30 mouse cellular contexts compared by ENCODE assay signal in the genomic region with DNA sequence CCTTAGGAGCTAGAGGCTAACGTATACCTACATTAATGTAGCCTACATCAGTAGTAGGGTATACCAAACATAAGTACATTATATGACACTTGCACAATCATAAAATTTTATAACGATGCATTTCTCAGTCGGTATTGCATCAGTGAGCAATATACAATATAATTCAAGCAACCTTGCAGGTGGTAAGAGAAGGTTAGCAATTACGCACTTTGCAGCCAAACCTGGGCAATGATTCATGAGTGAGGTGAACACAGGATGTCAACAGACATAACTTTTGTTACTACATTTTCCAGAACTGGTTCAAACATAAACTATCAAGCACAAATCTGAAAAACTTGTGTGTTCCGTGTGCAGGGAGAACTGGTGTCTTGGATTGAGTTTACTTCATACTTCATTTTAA.
DNase-seq lines count a peak whose midpoint lies in the region; ATAC-seq and TF ChIP-seq lines count a peak whose summit lies in the region.
"Had no signal": no experiment of that assay in that cellular context is flagged by ENCODE, and none has a peak within 500 bp of the region (broad histone marks: within the 10 kb centered on the region; RNA-seq: fewer than 3 reads in every experiment).

No protein-coding gene starts in this region.

- H3K9me3 ChIP-seq in kidney, embryonic 15.5 days (replicated peaks): no peaks in the 10 kb centered on the region
- H3K9me3 ChIP-seq in intestine, embryonic 16.5 days (ENCODE audit: control insufficient read depth, low read length): no peaks in the 10 kb centered on the region
- H3K9me3 ChIP-seq: embryonic facial prominence, embryonic 12.5 days; embryonic facial prominence, embryonic 15.5 days; forebrain, embryonic 12.5 days; forebrain, embryonic 15.5 days; G1E; heart, embryonic 12.5 days; heart, embryonic 15.5 days; hindbrain, embryonic 10.5 days; hindbrain, embryonic 13.5 days had no signal

- no peaks in the 10 kb centered on the region for H3K27me3 ChIP-seq in kidney, adult 2 months (replicated peaks; ENCODE audit: control insufficient read depth, insufficient read depth, low read length)
- no peaks in the 10 kb centered on the region for H3K27me3 ChIP-seq in kidney, embryonic 15.5 days
- no peaks in the 10 kb centered on the region for H3K27me3 ChIP-seq in intestine, embryonic 16.5 days (replicated peaks; ENCODE audit: control insufficient read depth, insufficient read depth, low read length)
- H3K27me3 ChIP-seq: CH12.LX; embryonic facial prominence, embryonic 12.5 days; embryonic facial prominence, embryonic 15.5 days; forebrain, embryonic 12.5 days; forebrain, embryonic 15.5 days; heart, embryonic 12.5 days; heart, embryonic 15.5 days; hindbrain, embryonic 13.5 days; Patski had no signal

- no peak for ATAC-seq in kidney, embryonic 15.5 days (replicated peaks; ENCODE audit: low FRiP score)
- ATAC-seq in CD4-positive, CD25-positive, alpha-beta regulatory T cell, adult 4 months: peak; percentile 33
- peak; percentile 32 for ATAC-seq in intestine, embryonic 16.5 days
- ATAC-seq: forebrain, embryonic 15.5 days; hindbrain, embryonic 16.5 days; Patski had no signal

- H3K36me3 ChIP-seq in kidney, adult 2 months (ENCODE audit: control insufficient read depth, insufficient read depth, low read length): no peaks in the 10 kb centered on the region
- H3K36me3 ChIP-seq in kidney, embryonic 15.5 days: no peaks in the 10 kb centered on the region
- H3K36me3 ChIP-seq in intestine, embryonic 16.5 days (ENCODE audit: control insufficient read depth, insufficient read depth, low read length): no peaks in the 10 kb centered on the region
- H3K36me3 ChIP-seq: embryonic facial prominence, embryonic 12.5 days; embryonic facial prominence, embryonic 15.5 days; forebrain, embryonic 12.5 days; forebrain, embryonic 15.5 days; G1E; heart, embryonic 12.5 days; heart, embryonic 15.5 days; hindbrain, embryonic 10.5 days; hindbrain, embryonic 13.5 days had no signal

- H3K9ac ChIP-seq in kidney, embryonic 15.5 days: no peak overlapping the region
- no peak overlapping the region for H3K9ac ChIP-seq in intestine, embryonic 16.5 days (ENCODE audit: low read depth, low read length)
- H3K9ac ChIP-seq: embryonic facial prominence, embryonic 12.5 days; embryonic facial prominence, embryonic 15.5 days; forebrain, embryonic 12.5 days; forebrain, embryonic 15.5 days; heart, embryonic 12.5 days; heart, embryonic 15.5 days; hindbrain, embryonic 13.5 days had no signal

- peak; percentile 68 for DNase-seq in kidney, adult 2 months
- peak; percentile 24 to 34 for DNase-seq in kidney, postnatal 36 days
- DNase-seq in kidney, adult 18-20 months: no peak
- no peak for DNase-seq in retina, postnatal 1 day
- no peak for DNase-seq in adrenal gland, adult 18-20 months (ENCODE audit: low spot score in 2 of 2)
- DNase-seq: adrenal gland, adult 2 months; adrenal gland, postnatal 14 days; cerebellum, adult 11 months; cerebellum, adult 2 months; cerebellum, adult 9-11 months; cerebellum, postnatal 25 days; gastrocnemius, postnatal 25 days; heart, adult 18-20 months; heart, postnatal 10 days; heart, postnatal 36 days had no signal

- H3K4me1 ChIP-seq in kidney, adult 2 months (ENCODE audit: control insufficient read depth, insufficient read depth, low read length): peaks cover 6% of the 10 kb centered on the region; the same call in 1 of the 2 replicates
- no peaks in the 10 kb centered on the region for H3K4me1 ChIP-seq in kidney, embryonic 15.5 days
- peaks cover 4% of the 10 kb centered on the region; the same call in 1 of the 2 replicates for H3K4me1 ChIP-seq in intestine, embryonic 16.5 days (ENCODE audit: control insufficient read depth, insufficient read depth, low read length)
- H3K4me1 ChIP-seq: embryonic facial prominence, embryonic 12.5 days; embryonic facial prominence, embryonic 15.5 days; forebrain, embryonic 12.5 days; forebrain, embryonic 15.5 days; heart, embryonic 12.5 days; heart, embryonic 15.5 days; hindbrain, embryonic 10.5 days; hindbrain, embryonic 13.5 days had no signal

- H3K27ac ChIP-seq in kidney, adult 2 months (ENCODE audit: insufficient read depth, low read depth, low read length): no peak overlapping the region
- no peak overlapping the region for H3K27ac ChIP-seq in kidney, embryonic 15.5 days
- H3K27ac ChIP-seq in intestine, embryonic 16.5 days (ENCODE audit: low read length): no peak overlapping the region
- H3K27ac ChIP-seq: embryonic facial prominence, embryonic 12.5 days; embryonic facial prominence, embryonic 15.5 days; forebrain, embryonic 12.5 days; forebrain, embryonic 15.5 days; heart, embryonic 15.5 days; hindbrain, embryonic 10.5 days; hindbrain, embryonic 13.5 days had no signal

- no peak overlapping the region for H3K4me2 ChIP-seq in kidney, embryonic 15.5 days
- no peak overlapping the region for H3K4me2 ChIP-seq in intestine, embryonic 16.5 days (ENCODE audit: low read depth, low read length)
- H3K4me2 ChIP-seq: embryonic facial prominence, embryonic 12.5 days; embryonic facial prominence, embryonic 15.5 days; forebrain, embryonic 12.5 days; forebrain, embryonic 15.5 days; heart, embryonic 12.5 days; heart, embryonic 15.5 days; hindbrain, embryonic 13.5 days had no signal

- no peak for TF ChIP-seq POLR2A in kidney, adult 2 months (IDR thresholded peaks at IDR 0.05; ENCODE audit: low read depth, low read length)

- 60% methylated on average over 5 of the region's 5 CpGs for WGBS in kidney, adult 2 months
- WGBS in kidney, embryonic 15.5 days: 89% methylated on average over 5 of the region's 5 CpGs
- WGBS in intestine, embryonic 16.5 days: 53% methylated on average over 5 of the region's 5 CpGs

- TF ChIP-seq CTCF in kidney, adult 2 months (conservative IDR thresholded peaks at IDR 0.05; ENCODE audit: insufficient read depth, insufficient read length, low read depth, low read length): no peak

- no peak overlapping the region for H3K4me3 ChIP-seq in kidney, adult 2 months (ENCODE audit: insufficient read depth, low read depth, low read length)
- H3K4me3 ChIP-seq in kidney, embryonic 15.5 days (replicated peaks): no peak overlapping the region
- no peak overlapping the region for H3K4me3 ChIP-seq in intestine, embryonic 16.5 days (ENCODE audit: low read length)
- H3K4me3 ChIP-seq: embryonic facial prominence, embryonic 12.5 days; embryonic facial prominence, embryonic 15.5 days; forebrain, embryonic 12.5 days; forebrain, embryonic 15.5 days; heart, embryonic 12.5 days; heart, embryonic 15.5 days; hindbrain, embryonic 10.5 days; hindbrain, embryonic 13.5 days had no signal

Comparison
In these comparisons a context has a peak if more than half of its experiments do, and no peak if none do; other contexts are left out.
1. DNase-seq: peak in kidney, adult 2 months (single experiment) and kidney, postnatal 36 days (2 of 2); none in kidney, adult 18-20 months (single experiment), retina, postnatal 1 day (single experiment) and adrenal gland, adult 18-20 months (0 of 2).